Mouse (Mus musculus): ENCODE results near the gene Slc50a1. TPM values are rescaled to one million over a fixed set of nuclear protein-coding genes. Genes with fewer than 3 reads are reported as not detected.

Gene Slc50a1
- polyA plus RNA-seq (2015; fragmentation: Nextera tagmentation; extraction: Ambion mirVana): 58.0 and 59.9 TPM in 2 replicates

DNA sequence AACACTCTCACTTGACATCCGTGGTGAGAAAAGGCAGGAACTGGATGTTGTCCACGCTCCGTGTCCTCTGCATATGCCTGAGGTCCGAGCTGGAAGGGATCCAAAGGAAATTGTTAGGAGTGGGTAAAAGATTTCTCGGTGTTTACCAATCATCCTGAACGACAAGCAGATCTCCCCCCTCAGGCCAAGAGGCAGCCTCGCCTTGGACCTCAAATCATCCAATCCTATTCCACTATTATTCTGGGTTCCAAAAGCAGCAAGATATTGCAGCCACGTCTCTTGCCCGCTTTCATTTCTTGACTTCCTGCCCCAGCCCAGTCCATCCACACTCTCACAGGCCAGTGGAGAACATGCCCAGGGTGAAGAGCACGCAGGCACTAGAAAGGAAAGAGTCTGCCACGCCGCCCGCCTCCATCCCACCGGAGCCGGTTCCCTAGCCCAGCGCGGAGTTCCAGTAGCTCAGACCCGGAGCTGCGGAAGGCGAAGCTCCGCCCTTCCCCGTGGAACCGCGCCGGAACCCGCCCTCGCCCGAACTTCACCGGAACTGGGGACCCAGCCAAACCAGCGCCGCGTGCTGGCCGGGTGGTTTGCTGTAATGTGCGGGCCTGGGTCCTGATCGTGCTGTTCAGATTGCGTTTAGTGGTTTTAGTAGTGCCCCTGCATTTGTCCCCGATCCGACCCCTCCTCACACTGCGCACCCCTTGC, at the start of gene Slc50a1:
TSS of gene Slc50a1 (minus strand) at position 520 of the 705 bp plus-strand sequence.
- H3K9me3 ChIP-seq (replicated peaks): no peaks in the 10 kb centered on the region
- WGBS: 3% methylated on average over 39 of the region's 39 CpGs
- peak within 1 kb of the TSS; percentile 57 for H3K4me3 ChIP-seq (replicated peaks)
- H3K9ac ChIP-seq: peak within 1 kb of the TSS; percentile 63
- peaks cover 39% of the 10 kb centered on the region for H3K36me3 ChIP-seq
- peak within 1 kb of the TSS; percentile 78 for H3K4me2 ChIP-seq
- peaks cover 44% of the 10 kb centered on the region for H3K4me1 ChIP-seq
- H3K27ac ChIP-seq: peak within 1 kb of the TSS; percentile 90
- H3K27me3 ChIP-seq: no peaks in the 10 kb centered on the region
- ATAC-seq (replicated peaks; ENCODE audit: low FRiP score): peak; percentile 55

DNA sequence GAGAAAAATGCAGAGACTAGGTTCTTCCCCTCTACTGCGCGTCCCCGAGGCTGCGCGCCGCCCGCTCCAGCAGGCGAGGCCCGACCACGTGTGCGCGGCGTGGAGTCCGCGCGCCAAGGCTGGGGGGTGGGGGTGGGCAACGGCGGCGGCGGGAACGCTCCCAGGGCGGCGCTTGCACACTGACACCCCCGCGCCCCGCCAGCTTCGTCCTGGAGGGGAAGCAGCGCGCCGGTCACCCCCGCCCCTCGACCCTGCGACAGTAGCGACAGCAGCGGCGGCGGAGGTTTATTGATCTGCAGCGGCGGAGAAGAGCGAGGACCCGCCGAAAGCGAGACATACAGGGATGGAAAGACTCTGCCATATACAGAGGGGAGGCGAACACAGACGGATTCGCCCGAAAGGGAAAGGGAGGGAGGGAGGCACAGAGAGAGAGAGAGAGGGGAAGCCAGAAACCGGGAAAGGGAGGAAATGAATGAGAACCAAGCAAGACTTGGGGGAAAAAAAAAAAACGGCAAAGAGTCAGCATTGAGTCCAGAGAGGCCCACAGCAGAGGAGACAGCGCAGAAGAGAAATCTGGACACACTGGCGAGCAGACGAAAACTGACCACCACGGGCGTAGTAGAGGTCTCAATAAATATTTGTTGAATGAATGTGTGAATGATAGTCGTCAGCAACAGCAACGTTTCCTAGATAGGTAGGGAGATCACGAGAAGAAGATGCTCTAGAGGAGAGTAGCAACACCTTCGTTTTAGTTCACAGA, 49.4 kb upstream of the Slc50a1 start:
- Histone ChIP-seq H3K9ac (peak overlapping the region; percentile 34), H3K4me1 (peaks cover 79% of the 10 kb centered on the region), H3K27me3 (peaks cover 50% of the 10 kb centered on the region), H3K36me3 (no peaks in the 10 kb centered on the region), H3K27ac (peak overlapping the region; percentile 57), H3K4me2 (peak overlapping the region; percentile 99), H3K4me3 (replicated peaks) (peak overlapping the region; percentile 70), H3K9me3 (replicated peaks) (no peaks in the 10 kb centered on the region)
- no peak for ATAC-seq (replicated peaks; ENCODE audit: low FRiP score)
- 2% methylated on average over 55 of the region's 58 CpGs for WGBS

DNA sequence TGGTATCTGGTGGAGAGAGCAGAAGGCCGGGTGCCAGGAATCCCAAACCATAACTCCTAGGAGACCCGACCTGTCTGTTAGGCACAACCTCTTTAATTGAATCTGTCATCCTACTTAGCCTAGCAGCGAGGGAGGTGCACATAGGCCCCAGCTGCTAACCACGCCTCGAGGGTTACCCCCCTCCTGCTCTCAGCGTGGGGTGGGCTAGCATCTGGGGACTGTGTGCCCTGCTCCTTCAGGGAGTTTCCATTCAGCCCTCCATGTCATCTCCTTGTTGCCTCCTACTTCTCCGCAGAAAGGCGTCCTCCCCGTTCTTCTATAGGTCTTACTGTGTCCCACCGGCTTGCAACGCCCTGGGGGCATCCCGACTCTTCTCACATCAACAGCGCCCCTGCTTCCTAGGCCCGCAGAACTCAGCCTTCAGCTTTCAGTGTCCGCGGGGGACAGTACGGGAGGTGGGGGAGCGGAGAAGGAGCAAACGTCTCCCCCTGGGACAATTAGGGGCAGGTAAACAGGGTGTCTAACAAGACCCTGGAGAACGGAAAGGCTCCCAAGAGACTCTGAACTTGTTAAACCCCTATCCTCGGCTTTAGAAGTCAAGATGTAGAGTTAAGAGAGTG, 48.7 kb upstream of the Slc50a1 start:
- ATAC-seq (replicated peaks; ENCODE audit: low FRiP score): no peak
- H3K36me3 ChIP-seq: no peaks in the 10 kb centered on the region
- WGBS: 12% methylated on average over 21 of the region's 21 CpGs
- peaks cover 82% of the 10 kb centered on the region for H3K4me1 ChIP-seq
- H3K27ac ChIP-seq: no peak overlapping the region
- peak overlapping the region; percentile 34 for H3K9ac ChIP-seq
- peak overlapping the region; percentile 70 for H3K4me3 ChIP-seq (replicated peaks)
- peak overlapping the region; percentile 99 for H3K4me2 ChIP-seq
- peaks cover 47% of the 10 kb centered on the region for H3K27me3 ChIP-seq
- no peaks in the 10 kb centered on the region for H3K9me3 ChIP-seq (replicated peaks)

DNA sequence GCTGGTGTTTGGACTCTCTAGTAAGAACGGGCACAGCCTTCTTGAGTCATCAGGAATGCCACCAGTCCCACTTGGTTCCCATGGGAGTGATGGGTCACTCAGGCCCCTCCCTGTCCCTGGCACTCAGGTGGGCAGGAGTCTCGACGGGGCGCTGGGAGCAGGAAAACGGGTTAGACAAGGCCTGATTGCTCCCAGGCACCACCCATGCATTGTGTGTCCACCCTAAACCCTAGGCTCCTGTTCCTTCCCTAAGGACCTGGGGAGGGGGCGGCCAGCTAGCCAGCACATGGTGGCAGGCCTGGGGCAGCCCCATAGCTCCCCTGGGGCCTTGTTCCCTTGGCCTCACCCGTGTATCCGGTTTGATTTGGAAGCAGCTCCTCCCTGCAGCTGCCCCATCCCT, 47.9 kb upstream of the Slc50a1 start:
- no peak overlapping the region for H3K9ac ChIP-seq
- no peak overlapping the region for H3K27ac ChIP-seq
- peaks cover 82% of the 10 kb centered on the region for H3K4me1 ChIP-seq
- no peaks in the 10 kb centered on the region for H3K9me3 ChIP-seq (replicated peaks)
- 76% methylated on average over 8 of the region's 8 CpGs for WGBS
- H3K4me3 ChIP-seq (replicated peaks): no peak overlapping the region
- no peak for ATAC-seq (replicated peaks; ENCODE audit: low FRiP score)
- no peaks in the 10 kb centered on the region for H3K36me3 ChIP-seq
- no peak overlapping the region for H3K4me2 ChIP-seq
- H3K27me3 ChIP-seq: peaks cover 45% of the 10 kb centered on the region

DNA sequence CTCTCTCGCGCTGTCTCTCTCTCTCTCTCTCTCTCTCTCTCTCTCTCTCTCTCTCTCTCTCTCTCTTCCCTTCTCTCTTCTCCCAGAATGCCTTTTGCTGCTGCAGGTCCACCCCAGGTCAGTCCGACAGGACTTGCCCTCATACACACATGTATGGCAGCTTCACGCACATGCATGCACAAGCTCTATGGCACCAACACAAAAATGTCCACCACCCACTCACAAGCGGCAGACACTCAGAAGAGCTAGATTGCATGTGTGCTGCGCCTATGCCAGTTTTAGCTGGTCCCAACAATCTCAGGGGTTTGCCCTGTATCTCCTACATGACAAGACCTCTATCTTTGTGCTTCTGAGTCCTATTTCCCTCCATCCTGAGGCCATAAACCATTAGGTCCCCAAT, 46.9 kb upstream of the Slc50a1 start:
- WGBS: 50% methylated on average over 6 of the region's 6 CpGs
- Histone ChIP-seq H3K4me1 (peaks cover 74% of the 10 kb centered on the region), H3K4me2 (peak overlapping the region; percentile 78), H3K36me3 (no peaks in the 10 kb centered on the region), H3K27me3 (peaks cover 42% of the 10 kb centered on the region), H3K9ac (no peak overlapping the region), H3K9me3 (replicated peaks) (no peaks in the 10 kb centered on the region), H3K27ac (no peak overlapping the region), H3K4me3 (replicated peaks) (peak overlapping the region; percentile 15; the same call in 1 of the 2 replicates)
- ATAC-seq (replicated peaks; ENCODE audit: low FRiP score): no peak

DNA sequence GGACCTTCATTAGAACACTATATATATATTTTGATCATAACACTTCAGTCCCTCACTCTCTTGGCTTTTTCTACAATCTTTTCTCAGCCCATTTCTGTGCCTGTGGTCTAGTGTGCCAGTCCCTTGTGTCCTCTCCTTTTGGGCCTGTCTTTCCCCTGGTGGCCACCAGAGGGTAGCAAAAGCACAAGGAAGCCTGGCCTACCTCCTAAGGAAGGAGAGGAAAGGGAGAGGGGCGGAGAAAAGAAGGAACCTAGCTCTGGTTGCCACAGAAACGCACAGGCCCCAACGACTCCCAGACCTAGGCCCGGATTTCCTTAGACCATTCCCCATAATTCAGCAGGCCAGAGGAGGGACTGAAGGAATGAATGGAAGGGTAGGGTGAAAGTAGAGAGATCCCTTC, 46.5 kb upstream of the Slc50a1 start:
- 4% methylated on average over 4 of the region's 4 CpGs for WGBS
- peaks cover 40% of the 10 kb centered on the region for H3K27me3 ChIP-seq
- H3K4me3 ChIP-seq (replicated peaks): peak overlapping the region; percentile 42
- no peaks in the 10 kb centered on the region for H3K9me3 ChIP-seq (replicated peaks)
- H3K4me1 ChIP-seq: peaks cover 70% of the 10 kb centered on the region
- peak; percentile 26 for ATAC-seq (replicated peaks; ENCODE audit: low FRiP score)
- peak overlapping the region; percentile 18; the same call in 1 of the 2 replicates for H3K27ac ChIP-seq
- peak overlapping the region; percentile 78 for H3K4me2 ChIP-seq
- no peak overlapping the region for H3K9ac ChIP-seq
- no peaks in the 10 kb centered on the region for H3K36me3 ChIP-seq

DNA sequence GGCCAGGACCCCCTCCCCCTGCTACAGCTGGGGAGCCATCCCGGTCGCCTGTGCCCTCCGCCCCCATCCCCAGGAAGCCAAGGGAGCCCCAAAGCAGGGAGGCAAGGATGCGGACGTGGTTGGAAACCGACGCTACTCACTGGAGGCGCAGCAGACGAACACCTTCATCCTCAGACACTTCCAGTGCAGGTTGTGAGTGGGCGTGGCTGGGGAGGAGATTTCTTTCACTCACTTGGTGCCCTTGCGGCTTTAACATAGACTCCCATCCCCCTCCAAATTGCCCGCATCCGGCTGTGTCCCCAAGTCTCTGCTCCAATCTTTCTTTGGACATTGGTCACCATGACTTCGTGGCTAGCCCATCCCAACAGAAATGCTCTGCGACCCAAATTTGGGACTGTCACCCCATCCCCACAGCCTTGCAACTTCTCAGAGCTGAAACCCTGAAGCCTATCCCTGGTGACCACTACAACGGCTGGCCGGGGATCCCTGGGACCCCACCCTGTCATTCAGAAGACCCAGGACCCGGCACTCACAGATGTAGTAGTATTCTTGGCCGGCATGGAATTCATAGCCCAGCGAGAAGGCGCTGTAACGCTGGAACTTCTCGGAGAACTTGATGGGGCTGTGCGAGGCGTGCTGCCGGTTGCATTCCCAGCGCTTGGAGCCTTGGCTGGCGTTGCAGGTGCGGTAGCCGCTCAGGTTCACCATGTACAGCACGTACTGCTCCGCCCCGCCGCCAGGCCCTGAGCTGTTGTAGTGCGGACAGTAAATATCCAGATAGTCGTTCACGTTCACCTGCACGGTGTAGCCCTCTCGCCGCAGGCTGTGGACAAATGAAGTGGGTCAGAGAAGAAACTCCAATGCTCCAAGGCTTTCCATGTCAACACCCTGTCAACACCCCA, 45.8 kb upstream of the Slc50a1 start:
- H3K4me1 ChIP-seq: peaks cover 64% of the 10 kb centered on the region
- H3K4me2 ChIP-seq: peak overlapping the region; percentile 78
- H3K27me3 ChIP-seq: peaks cover 34% of the 10 kb centered on the region
- no peaks in the 10 kb centered on the region for H3K36me3 ChIP-seq
- H3K4me3 ChIP-seq (replicated peaks): peak overlapping the region; percentile 42
- WGBS: 12% methylated on average over 40 of the region's 40 CpGs
- H3K9ac ChIP-seq: 0 out of 2 replicates have a peak overlapping the region, but pooled peaks have one; percentile 18
- peak overlapping the region; percentile 18; the same call in 1 of the 2 replicates for H3K27ac ChIP-seq
- no peaks in the 10 kb centered on the region for H3K9me3 ChIP-seq (replicated peaks)
- peak; percentile 5; the same call in 1 of the 2 replicates for ATAC-seq (replicated peaks; ENCODE audit: low FRiP score)

DNA sequence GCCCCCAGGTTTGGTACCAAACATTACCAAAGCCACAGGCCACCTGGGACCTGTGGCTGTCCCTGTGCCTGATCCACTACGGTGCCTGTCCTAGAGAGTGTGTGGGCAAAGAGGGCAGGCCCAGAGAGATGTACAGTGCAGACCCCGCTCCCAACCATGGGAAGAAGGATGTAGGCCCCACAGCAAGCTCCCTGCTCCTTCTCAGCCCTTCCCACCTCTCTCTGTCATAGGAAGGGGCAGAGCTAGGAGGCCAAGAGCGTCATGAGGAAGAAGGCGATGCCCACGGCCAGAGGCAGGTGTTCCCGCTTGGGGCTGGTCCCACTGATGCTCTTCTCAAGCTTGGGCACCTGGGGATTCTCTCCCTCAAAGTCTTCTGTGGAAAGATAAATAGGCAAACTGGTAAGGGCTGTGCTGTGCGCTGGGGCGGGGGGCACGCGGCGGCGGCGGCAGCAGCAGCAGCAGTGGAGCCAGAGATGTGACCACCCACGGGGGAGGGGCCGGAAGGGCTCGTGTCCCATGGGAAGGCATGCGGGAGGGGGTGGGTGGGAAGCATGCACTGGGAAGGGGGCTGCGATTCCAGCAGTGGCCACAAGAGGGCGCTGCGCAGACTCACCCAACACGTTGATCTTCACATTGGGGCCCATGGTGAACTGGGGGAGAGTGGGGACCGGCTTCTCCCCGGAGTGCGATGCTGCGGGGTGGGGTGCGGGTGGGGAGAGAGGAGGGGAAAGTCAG, 45.0 kb upstream of the Slc50a1 start:
- Histone ChIP-seq H3K27me3 (peaks cover 26% of the 10 kb centered on the region), H3K4me1 (peaks cover 55% of the 10 kb centered on the region), H3K4me3 (replicated peaks) (peak overlapping the region; percentile 42), H3K4me2 (peak overlapping the region; percentile 78), H3K9ac (peak overlapping the region; percentile 51), H3K36me3 (no peaks in the 10 kb centered on the region), H3K9me3 (replicated peaks) (no peaks in the 10 kb centered on the region), H3K27ac (peak overlapping the region; percentile 46; the same call in 1 of the 2 replicates)
- WGBS: 7% methylated on average over 26 of the region's 26 CpGs
- ATAC-seq (replicated peaks; ENCODE audit: low FRiP score): peak; percentile 54

DNA sequence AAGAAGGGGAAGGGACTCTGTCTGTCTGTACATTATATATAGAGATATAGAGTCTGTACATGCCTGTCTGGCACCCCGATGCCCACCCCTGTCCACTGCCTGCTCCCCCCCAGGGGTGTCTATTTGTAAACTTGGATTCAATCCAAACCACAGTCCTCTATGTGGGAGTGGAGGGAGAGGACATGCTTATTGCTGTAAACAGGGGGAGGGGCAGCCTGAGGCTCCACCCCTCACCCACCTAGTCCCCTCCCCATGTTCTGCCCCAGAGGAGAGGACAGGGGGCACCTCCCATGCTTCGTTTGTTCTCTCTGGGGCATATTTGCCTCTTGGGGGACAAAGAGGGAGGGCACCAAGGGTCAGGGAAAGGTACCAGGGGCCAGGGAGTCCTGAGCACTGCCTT, 44.4 kb upstream of the Slc50a1 start:
- H3K27ac ChIP-seq: no peak overlapping the region
- ATAC-seq (replicated peaks; ENCODE audit: low FRiP score): no peak
- peaks cover 50% of the 10 kb centered on the region for H3K4me1 ChIP-seq
- no peak overlapping the region for H3K9ac ChIP-seq
- peak overlapping the region; percentile 78 for H3K4me2 ChIP-seq
- peaks cover 20% of the 10 kb centered on the region for H3K27me3 ChIP-seq
- H3K9me3 ChIP-seq (replicated peaks): no peaks in the 10 kb centered on the region
- peak overlapping the region; percentile 42; the same call in 1 of the 2 replicates for H3K4me3 ChIP-seq (replicated peaks)
- no peaks in the 10 kb centered on the region for H3K36me3 ChIP-seq
- 42% methylated on average over 2 of the region's 2 CpGs for WGBS

DNA sequence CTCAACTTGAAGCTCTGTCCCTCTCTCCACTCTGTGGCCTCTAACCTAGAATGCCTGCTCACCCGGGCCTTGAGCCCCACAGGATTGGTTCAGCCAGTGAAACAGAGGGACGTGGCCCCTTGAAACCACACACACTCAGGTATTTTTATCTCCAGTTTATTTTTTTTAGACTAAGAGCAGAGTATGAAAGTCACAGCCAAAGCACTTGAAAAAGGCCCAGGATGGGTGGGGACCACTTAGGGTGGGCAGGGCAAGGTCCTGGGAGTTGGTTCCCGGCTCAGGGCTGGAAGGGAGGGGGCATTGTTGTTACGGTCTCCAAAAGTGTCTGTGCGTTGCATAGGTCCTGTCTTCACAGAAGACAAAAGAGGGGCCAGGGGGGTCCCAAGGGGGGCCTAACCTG, 44.0 kb upstream of the Slc50a1 start:
- Histone ChIP-seq H3K4me3 (replicated peaks) (no peak overlapping the region), H3K27me3 (peaks cover 16% of the 10 kb centered on the region), H3K4me2 (no peak overlapping the region), H3K36me3 (no peaks in the 10 kb centered on the region), H3K9ac (no peak overlapping the region), H3K9me3 (replicated peaks) (no peaks in the 10 kb centered on the region), H3K4me1 (peaks cover 45% of the 10 kb centered on the region), H3K27ac (no peak overlapping the region)
- no peak for ATAC-seq (replicated peaks; ENCODE audit: low FRiP score)
- 76% methylated on average over 5 of the region's 5 CpGs for WGBS

DNA sequence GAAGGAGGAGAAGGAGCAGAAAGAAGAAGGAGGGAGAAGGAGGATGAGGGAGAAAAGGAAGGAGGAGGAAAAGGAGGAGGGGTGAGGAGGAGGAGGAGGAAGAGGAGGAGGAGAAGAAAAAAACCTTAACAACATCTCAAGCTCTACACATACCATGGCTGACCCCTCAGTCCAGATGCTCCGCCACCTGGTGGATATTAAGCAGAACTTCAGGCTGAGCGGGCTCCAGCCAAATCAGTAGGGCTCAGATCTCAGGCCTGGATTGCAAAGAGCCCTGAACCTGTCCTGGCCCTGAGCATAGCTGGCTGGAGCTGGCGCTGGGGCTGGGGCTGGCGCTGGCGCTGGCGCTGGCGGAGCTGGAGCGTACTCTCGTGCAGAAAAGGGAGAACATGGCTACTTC, 37.7 kb upstream of the Slc50a1 start:
- no peaks in the 10 kb centered on the region for H3K36me3 ChIP-seq
- H3K4me2 ChIP-seq: no peak overlapping the region
- no peaks in the 10 kb centered on the region for H3K27me3 ChIP-seq
- peaks cover 12% of the 10 kb centered on the region for H3K4me1 ChIP-seq
- H3K4me3 ChIP-seq (replicated peaks): no peak overlapping the region
- H3K27ac ChIP-seq: no peak overlapping the region
- H3K9ac ChIP-seq: no peak overlapping the region
- H3K9me3 ChIP-seq (replicated peaks): no peaks in the 10 kb centered on the region
- ATAC-seq (replicated peaks; ENCODE audit: low FRiP score): peak; percentile 82
- 3% methylated on average over 9 of the region's 9 CpGs for WGBS

All from kidney, embryonic 15.5 days (tissue).